Mouse (Mus musculus) hindbrain, embryonic 15.5 days (tissue): ENCODE data around the gene Ints6. TPM values are rescaled to one million over a fixed set of nuclear protein-coding genes. Genes with fewer than 3 reads are reported as not detected.

Experiments used
- ATAC-seq: fragments of 200-750 bp; cut with Nextera tagmentation; 2 replicates; pipeline ENCODE4 v1.8.0; 2017; ENCODE audit warnings: low read depth, moderate number of reproducible peaks, moderate TSS enrichment; ENCODE audit not compliant: low FRiP score
- H3K27ac ChIP-seq: fragments of 300-500 bp; sonication (generic); replicated peaks from 2 replicates; pipeline ENCODE4 v1.5.1; 2015; ENCODE audit warnings: mild to moderate bottlenecking, inconsistent platforms
- H3K27me3 ChIP-seq: fragments of 300-500 bp; sonication (generic); 2 replicates; pipeline ENCODE4 v1.6.1; 2015; ENCODE audit warnings: control low read depth, inconsistent platforms
- H3K36me3 ChIP-seq: fragments of 300-500 bp; sonication (generic); 2 replicates; pipeline ENCODE4 v1.6.1; 2015; ENCODE audit warnings: control low read depth, inconsistent platforms
- H3K4me1 ChIP-seq: fragments of 300-500 bp; sonication (generic); replicated peaks from 2 replicates; pipeline ENCODE4 v1.6.1; 2015; ENCODE audit warnings: control low read depth, inconsistent platforms
- H3K4me2 ChIP-seq: fragments of 300-500 bp; sonication (generic); 2 replicates; pipeline ENCODE4 v1.6.1; 2015; ENCODE audit warnings: moderate library complexity, mild to moderate bottlenecking, inconsistent platforms
- H3K4me3 ChIP-seq: fragments of 300-500 bp; sonication (generic); 2 replicates; pipeline ENCODE4 v1.5.1; 2015; ENCODE audit warnings: mild to moderate bottlenecking, inconsistent platforms
- H3K9ac ChIP-seq: fragments of 300-500 bp; sonication (generic); 2 replicates; pipeline ENCODE4 v1.6.1; 2015; ENCODE audit warnings: inconsistent platforms
- H3K9me3 ChIP-seq: fragments of 300-500 bp; sonication (generic); 2 replicates; pipeline ENCODE4 v1.6.1; 2016; ENCODE audit warnings: control low read depth, inconsistent platforms
- WGBS: fragments of 180-500 bp; shearing (Covaris S2); methylation state at CpG from one replicate; pipeline ENCODE4 v1.1.7; 2015; 5-methylcytosine and 5-hydroxymethylcytosine counted together
- polyA plus RNA-seq: library from polyadenylated mRNA; unstranded; fragments of >200 nt; fragmentation: Nextera tagmentation; extraction: Ambion mirVana; gene quantifications from 2 replicates; pipeline ENCODE4 v1.2.1, GENCODE M21; 2015

Ints6 gene
- polyA plus RNA-seq, 1 experiment from 2014 or later, result 14.7 TPM

DNA sequence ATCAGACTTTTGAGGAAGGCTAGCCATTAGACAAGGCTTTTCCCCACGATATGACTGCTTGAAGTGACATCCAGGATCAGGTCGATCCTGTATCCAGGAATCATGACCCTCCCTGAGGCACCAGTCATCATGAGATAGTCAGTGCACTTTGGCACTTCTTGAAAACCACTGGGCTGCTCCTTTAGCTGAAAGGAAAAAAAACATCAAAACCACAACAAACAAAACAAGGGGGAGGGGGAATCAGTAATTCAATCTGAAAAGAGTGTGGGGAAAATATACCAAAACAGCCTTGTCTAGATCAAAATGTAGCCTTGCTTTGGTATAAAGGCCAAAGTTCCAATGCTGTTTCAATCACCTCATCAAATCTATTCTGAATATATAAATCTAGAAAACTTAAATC lies 27.3 kb downstream of the Ints6 start:
- H3K4me2 ChIP-seq, result no peak overlapping the region
- H3K9me3 ChIP-seq, result no peaks in the 10 kb centered on the region
- no peak overlapping the region for H3K4me3 ChIP-seq
- 83% methylated on average over 2 of the region's 2 CpGs for WGBS
- no peak overlapping the region for H3K9ac ChIP-seq
- H3K27ac ChIP-seq, result no peak overlapping the region
- H3K36me3 ChIP-seq, result peaks cover 19% of the 10 kb centered on the region
- no peaks in the 10 kb centered on the region for H3K4me1 ChIP-seq
- no peak for ATAC-seq
- H3K27me3 ChIP-seq, result no peaks in the 10 kb centered on the region

DNA sequence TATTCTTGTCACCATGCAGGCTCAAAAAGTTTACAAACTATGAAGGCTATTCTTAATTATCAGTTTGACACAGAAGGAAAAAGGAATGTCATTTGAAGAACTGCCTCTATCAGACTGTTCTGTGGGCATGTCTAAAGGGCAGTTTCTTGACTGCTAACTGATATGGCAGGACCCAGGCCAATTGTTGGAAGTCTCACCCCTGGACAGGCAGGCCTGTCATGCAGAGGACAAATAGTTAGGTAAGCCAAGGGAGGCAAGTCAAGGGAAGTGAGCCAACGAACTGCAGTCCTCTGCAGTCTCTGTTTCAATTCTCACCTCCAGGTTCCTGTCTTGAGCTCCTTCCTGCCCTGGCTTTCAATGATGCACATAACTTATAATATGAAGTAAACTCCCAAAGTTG lies 29.1 kb downstream of the Ints6 start:
- Histone ChIP-seq H3K4me2 (no peak overlapping the region), H3K27me3 (no peaks in the 10 kb centered on the region), H3K4me1 (no peaks in the 10 kb centered on the region), H3K36me3 (peaks cover 19% of the 10 kb centered on the region), H3K9ac (no peak overlapping the region), H3K4me3 (no peak overlapping the region), H3K27ac (no peak overlapping the region), H3K9me3 (no peaks in the 10 kb centered on the region)
- no peak for ATAC-seq
- 79% methylated on average over 1 of the region's 1 CpGs for WGBS

DNA sequence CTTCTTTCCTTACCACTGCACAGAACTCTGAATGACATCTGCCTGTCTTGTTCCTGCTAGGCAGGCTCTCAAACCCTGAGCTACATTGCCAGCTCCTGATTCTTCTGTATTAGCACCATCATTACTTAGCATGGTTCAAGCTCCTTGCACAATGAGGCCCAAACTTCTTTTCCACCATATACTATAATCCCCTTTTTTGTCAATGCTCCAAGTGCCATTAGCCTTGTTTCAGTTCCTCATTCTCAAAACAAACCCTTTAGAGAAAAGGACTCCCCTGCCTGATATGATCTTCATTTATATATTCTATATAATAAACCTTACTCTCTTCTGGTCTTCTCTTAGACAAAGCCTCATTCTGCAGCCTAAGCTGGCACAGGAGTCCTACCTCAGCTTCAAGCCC lies 36.4 kb downstream of the Ints6 start:
- no peak overlapping the region for H3K9ac ChIP-seq
- H3K27ac ChIP-seq, result no peak overlapping the region
- no peaks in the 10 kb centered on the region for H3K9me3 ChIP-seq
- H3K27me3 ChIP-seq, result no peaks in the 10 kb centered on the region
- no peaks in the 10 kb centered on the region for H3K4me1 ChIP-seq
- H3K4me3 ChIP-seq, result no peak overlapping the region
- ATAC-seq, result no peak
- no peaks in the 10 kb centered on the region for H3K36me3 ChIP-seq
- no peak overlapping the region for H3K4me2 ChIP-seq

DNA sequence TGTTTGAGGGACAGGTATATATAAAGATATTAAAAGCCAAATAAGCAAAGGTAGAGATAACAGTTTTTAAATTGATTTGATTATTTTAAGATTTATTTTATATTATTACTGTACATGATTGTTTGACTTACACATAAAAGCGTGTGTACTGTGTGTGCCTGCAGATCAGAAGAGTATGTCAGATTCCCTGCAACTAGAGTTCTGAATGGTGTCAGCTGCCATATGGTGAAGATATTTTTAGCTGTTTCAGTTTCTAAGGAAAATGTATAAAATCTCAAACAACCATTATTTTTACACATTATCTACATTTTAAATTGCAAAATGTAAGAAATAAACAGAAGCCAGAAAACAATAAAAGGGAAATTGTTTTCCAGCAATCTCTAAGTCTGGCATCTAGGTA lies 39.3 kb downstream of the Ints6 start:
- WGBS, result 88% methylated on average over 1 of the region's 1 CpGs
- H3K36me3 ChIP-seq, result no peaks in the 10 kb centered on the region
- H3K4me3 ChIP-seq, result no peak overlapping the region
- H3K9ac ChIP-seq, result no peak overlapping the region
- ATAC-seq, result no peak
- no peaks in the 10 kb centered on the region for H3K27me3 ChIP-seq
- H3K4me2 ChIP-seq, result no peak overlapping the region
- H3K9me3 ChIP-seq, result no peaks in the 10 kb centered on the region
- H3K4me1 ChIP-seq, result no peaks in the 10 kb centered on the region
- H3K27ac ChIP-seq, result no peak overlapping the region

DNA sequence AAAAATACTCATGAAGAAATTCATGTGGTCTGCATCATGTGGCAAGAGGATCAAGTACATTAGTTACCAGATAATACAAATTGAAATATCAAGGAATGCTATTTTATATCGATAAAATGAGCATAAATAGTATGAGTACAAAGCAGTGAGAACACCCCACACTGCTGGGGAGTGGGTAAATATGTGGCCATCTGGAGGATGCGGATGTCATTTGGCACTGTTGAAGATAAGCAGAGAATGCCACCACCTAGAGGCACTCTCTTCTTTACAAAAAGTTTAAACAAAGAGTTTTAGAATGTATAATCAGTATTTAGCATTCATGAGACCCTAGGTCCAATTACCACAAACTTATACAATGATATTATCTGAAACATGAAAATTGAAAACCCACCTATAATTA lies 42.8 kb downstream of the Ints6 start:
- no peaks in the 10 kb centered on the region for H3K4me1 ChIP-seq
- H3K9me3 ChIP-seq, result no peaks in the 10 kb centered on the region
- no peak overlapping the region for H3K4me2 ChIP-seq
- H3K4me3 ChIP-seq, result no peak overlapping the region
- WGBS, result 86% methylated on average over 2 of the region's 2 CpGs
- H3K27me3 ChIP-seq, result no peaks in the 10 kb centered on the region
- H3K9ac ChIP-seq, result no peak overlapping the region
- ATAC-seq, result no peak
- H3K36me3 ChIP-seq, result peaks cover 16% of the 10 kb centered on the region
- no peak overlapping the region for H3K27ac ChIP-seq

DNA sequence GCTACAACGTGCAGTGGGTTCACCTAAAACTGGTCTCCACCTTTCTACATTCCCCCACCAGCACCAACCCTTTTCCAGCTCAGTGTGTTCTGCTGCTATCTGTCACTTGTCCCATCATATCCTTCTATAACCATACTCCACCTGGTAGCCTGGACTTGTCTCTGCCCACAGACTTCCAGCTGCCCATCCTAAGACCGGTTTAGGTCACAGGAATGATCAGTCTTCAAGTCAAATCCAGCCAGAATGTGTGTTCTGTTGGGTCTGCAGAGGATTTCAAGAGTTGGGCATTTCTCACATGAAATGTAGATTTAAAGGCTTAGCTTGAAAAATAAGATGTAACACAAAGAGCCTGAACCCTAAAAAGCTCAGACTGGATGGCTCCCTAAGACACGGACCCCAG lies 87.3 kb downstream of the Ints6 start:
- no peak for ATAC-seq
- no peak overlapping the region for H3K27ac ChIP-seq
- H3K4me3 ChIP-seq, result no peak overlapping the region
- H3K9me3 ChIP-seq, result no peaks in the 10 kb centered on the region
- WGBS, result 92% methylated on average over 3 of the region's 3 CpGs
- H3K9ac ChIP-seq, result no peak overlapping the region
- H3K4me1 ChIP-seq, result no peaks in the 10 kb centered on the region
- H3K27me3 ChIP-seq, result no peaks in the 10 kb centered on the region
- H3K36me3 ChIP-seq, result no peaks in the 10 kb centered on the region
- no peak overlapping the region for H3K4me2 ChIP-seq

DNA sequence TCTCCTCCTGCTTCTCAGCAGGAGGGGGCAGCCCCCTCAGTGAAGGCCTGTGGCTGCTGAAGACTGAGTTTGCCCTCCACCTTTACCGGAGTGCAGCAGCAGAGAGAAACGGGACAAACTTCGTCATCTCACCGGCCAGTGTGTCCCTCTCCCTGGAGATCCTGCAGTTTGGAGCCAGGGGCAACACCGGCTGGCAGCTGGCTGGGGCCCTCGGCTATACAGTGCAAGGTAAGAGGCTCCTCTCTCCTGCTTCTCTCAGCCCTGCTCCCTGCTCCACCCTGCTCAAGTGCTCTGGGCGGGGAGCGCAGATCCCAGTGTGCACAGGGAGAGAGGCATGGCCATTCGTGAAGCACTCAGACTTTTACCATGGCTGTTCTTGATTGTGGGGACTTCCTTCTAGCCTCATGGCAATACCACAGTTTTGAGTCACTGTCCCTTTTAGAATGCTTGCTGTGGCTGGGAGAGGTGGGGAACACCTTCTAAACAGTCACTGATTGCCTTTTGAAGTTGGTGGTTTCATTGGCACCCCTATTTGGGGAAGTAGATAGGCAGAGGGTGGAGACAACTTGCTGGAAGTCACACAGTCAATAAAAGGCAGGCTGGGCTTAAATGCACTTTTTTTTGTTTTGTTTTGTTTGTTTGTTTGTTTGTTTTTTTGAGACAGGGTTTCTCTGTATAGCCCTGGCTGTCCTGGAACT lies 95.8 kb downstream of the Ints6 start:
- Histone ChIP-seq H3K4me3 (no peak overlapping the region), H3K36me3 (no peaks in the 10 kb centered on the region)
- WGBS, result 52% methylated on average over 9 of the region's 9 CpGs

DNA sequence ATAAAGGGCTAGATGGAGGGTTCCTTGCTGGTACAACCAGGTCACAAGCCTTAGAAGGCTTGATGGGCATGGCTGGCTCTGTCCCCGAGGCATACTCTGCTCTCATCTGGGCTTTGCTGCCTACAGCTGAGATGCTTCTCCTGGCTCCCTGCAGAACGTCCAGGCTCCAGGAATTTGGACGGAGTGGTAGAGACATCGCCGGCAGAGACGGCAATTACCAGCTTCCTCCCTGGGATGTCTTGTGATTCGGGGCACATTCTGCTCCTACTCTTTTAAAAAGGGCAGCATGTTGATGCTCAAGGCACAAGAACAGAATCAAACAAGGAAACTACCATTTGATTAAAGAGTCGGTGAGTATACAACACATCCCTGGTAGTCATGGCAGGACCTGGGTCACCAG lies 97.6 kb downstream of the Ints6 start, which contains the start of gene Serpine3:
Gene Serpine3 (plus strand): TSS at position 301 of the 400 bp plus-strand sequence.
- Histone ChIP-seq H3K27me3 (no peaks in the 10 kb centered on the region), H3K4me1 (no peaks in the 10 kb centered on the region), H3K4me3 (no peak within 1 kb of the TSS), H3K36me3 (no peaks in the 10 kb centered on the region), H3K4me2 (no peak within 1 kb of the TSS), H3K9me3 (no peaks in the 10 kb centered on the region), H3K27ac (no peak within 1 kb of the TSS), H3K9ac (no peak within 1 kb of the TSS)
- 86% methylated on average over 8 of the region's 8 CpGs for WGBS
- no peak for ATAC-seq

More for the DNA sequence above, 95.8 kb downstream of the Ints6 start:
- Histone ChIP-seq H3K27me3 (no peaks in the 10 kb centered on the region), H3K9ac (no peak overlapping the region), H3K27ac (no peak overlapping the region), H3K9me3 (no peaks in the 10 kb centered on the region), H3K4me2 (no peak overlapping the region), H3K4me1 (no peaks in the 10 kb centered on the region)
- ATAC-seq, result no peak

DNA sequence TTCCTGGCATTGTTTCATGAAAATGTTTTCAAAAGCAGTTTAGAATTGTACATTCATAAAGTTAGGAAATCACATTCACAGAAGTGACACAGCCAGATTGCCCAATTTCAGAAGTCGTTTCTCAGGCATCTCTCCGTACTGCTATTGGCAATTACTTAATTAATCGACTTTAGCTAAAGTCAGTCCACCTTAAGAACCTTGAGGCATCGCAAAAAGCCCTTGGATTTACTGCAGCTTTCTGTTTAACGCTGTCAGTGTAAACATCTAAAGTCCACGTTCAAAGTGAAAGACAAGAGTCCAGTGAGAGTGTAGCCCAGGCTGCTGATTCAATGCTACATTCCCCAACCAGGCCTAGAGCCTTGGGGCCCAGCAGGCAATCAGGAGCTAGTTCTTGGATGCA lies 98.6 kb downstream of the Ints6 start:
- no peak for ATAC-seq
- 88% methylated on average over 6 of the region's 6 CpGs for WGBS
- no peak overlapping the region for H3K4me2 ChIP-seq

DNA sequence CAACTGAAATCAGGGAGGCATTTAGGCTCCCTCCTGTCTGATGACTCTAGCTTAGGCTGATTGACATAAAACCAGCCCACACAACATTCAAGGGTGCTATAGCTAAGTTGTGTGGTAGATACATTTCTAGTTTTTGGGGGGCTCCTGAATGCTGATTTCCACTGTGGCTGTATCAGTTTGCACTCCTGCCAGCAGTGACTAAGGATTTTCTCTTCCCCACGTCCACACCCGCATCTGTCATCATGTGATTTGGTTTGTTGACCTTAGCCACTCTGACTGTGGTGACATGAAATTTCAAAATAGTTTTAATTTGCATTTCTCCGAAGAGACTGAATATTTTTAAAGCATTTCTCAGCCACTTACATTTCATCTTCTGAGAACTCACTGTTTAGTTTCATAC lies 103.5 kb downstream of the Ints6 start:
- H3K9me3 ChIP-seq, result no peaks in the 10 kb centered on the region
- no peaks in the 10 kb centered on the region for H3K36me3 ChIP-seq
- no peak overlapping the region for H3K9ac ChIP-seq
- H3K27ac ChIP-seq, result no peak overlapping the region
- ATAC-seq, result no peak
- H3K4me1 ChIP-seq, result no peaks in the 10 kb centered on the region
- no peaks in the 10 kb centered on the region for H3K27me3 ChIP-seq
- no peak overlapping the region for H3K4me2 ChIP-seq
- H3K4me3 ChIP-seq, result no peak overlapping the region
- WGBS, result 88% methylated on average over 3 of the region's 3 CpGs

More for the DNA sequence above, 98.6 kb downstream of the Ints6 start:
- H3K27me3 ChIP-seq, result no peaks in the 10 kb centered on the region
- no peaks in the 10 kb centered on the region for H3K36me3 ChIP-seq
- no peaks in the 10 kb centered on the region for H3K9me3 ChIP-seq
- no peak overlapping the region for H3K27ac ChIP-seq
- H3K4me3 ChIP-seq, result no peak overlapping the region
- H3K4me1 ChIP-seq, result no peaks in the 10 kb centered on the region
- H3K9ac ChIP-seq, result no peak overlapping the region

DNA sequence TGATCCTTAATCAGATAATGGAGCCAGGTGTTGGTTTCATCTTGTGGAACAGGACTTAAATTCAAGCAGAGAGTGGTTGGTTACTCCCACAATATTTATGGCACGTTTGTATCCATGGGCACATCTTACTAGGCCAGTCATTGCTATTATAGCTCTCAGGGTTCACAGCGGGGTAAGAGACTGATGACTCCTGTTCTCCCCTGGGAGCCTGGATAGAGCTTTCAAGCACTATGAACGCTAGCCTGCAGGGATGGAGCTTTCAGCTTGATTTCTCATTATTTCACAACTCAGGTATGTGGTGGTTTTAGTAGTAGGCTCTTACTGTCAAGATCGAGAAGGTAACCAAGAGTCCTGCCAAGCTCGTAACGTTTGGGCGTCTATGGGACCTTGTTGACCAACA lies 105.0 kb downstream of the Ints6 start:
- H3K27me3 ChIP-seq, result no peaks in the 10 kb centered on the region
- H3K4me3 ChIP-seq, result no peak overlapping the region
- ATAC-seq, result no peak
- no peak overlapping the region for H3K27ac ChIP-seq
- no peaks in the 10 kb centered on the region for H3K36me3 ChIP-seq
- 84% methylated on average over 7 of the region's 7 CpGs for WGBS
- H3K4me1 ChIP-seq, result no peaks in the 10 kb centered on the region
- no peak overlapping the region for H3K4me2 ChIP-seq
- H3K9ac ChIP-seq, result no peak overlapping the region
- no peaks in the 10 kb centered on the region for H3K9me3 ChIP-seq

DNA sequence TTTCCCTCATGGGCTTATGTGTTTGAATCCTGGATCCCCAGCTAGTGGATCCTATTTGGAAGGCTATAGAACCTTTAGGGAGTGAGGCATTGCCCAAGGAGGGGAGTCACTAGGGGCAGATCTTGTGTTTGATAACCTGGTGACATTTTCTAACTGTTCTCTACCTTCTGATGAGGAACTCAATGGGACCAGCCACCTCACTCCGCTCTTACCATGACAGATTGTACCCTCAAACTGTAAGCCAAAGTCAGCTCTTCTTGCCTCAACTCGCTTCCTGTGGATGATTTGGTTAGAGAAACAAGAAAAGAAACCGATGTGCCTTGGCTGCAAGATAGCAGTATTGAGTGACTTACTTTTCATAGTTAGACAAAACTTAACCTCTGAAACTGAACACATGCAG lies 109.2 kb downstream of the Ints6 start:
- Histone ChIP-seq H3K27ac (no peak overlapping the region), H3K27me3 (no peaks in the 10 kb centered on the region), H3K36me3 (no peaks in the 10 kb centered on the region), H3K4me1 (no peaks in the 10 kb centered on the region), H3K4me2 (no peak overlapping the region), H3K9me3 (no peaks in the 10 kb centered on the region), H3K4me3 (no peak overlapping the region), H3K9ac (no peak overlapping the region)
- 90% methylated on average over 3 of the region's 3 CpGs for WGBS
- ATAC-seq, result no peak

DNA sequence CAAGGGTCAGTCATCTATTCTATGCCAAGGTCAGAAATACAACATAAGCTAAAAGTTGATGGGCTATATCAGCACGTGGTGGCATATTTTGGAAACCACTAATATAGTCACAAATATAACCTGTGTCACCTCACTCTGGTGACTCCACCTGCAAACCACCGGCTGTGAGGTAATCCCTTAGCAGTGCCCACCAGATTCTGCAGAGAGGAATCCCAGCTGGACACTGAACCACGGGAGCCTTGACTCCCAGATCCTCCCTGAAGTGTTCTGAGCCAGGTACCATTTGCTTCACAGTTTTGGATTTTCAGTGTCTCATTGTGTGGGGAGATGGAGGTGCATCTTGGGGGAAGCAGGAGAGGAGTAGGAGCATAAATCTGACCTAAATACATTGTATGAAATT lies 110.6 kb downstream of the Ints6 start:
- H3K27ac ChIP-seq, result no peak overlapping the region
- H3K27me3 ChIP-seq, result no peaks in the 10 kb centered on the region
- H3K9ac ChIP-seq, result no peak overlapping the region
- H3K36me3 ChIP-seq, result no peaks in the 10 kb centered on the region
- 79% methylated on average over 3 of the region's 3 CpGs for WGBS
- no peak for ATAC-seq
- H3K4me1 ChIP-seq, result no peaks in the 10 kb centered on the region
- no peak overlapping the region for H3K4me3 ChIP-seq
- no peak overlapping the region for H3K4me2 ChIP-seq
- no peaks in the 10 kb centered on the region for H3K9me3 ChIP-seq
